Mouse (Mus musculus) lung, postnatal 0 days (tissue): ENCODE results near the gene Zc3h12b.

Experiments
- CTCF ChIP-seq: IDR thresholded peaks from 2 replicates; pipeline ENCODE4 v1.5.1; 2016; ENCODE audit warnings: antibody characterized with exemption, mild to moderate bottlenecking
- EP300 ChIP-seq: IDR thresholded peaks from 2 replicates; pipeline ENCODE4 v1.6.1; 2016; ENCODE audit warnings: antibody characterized with exemption, mild to moderate bottlenecking, control low read depth

- TF ChIP-seq CTCF (no peak), EP300 (no peak)
Observed at GRCm38 (mm10) chrX:95902716-95903115, 191.2 kb downstream of the Zc3h12b start.
